Mouse (Mus musculus) neural tube, embryonic 11.5 days (tissue): ENCODE results near the gene Map7. TPM values are rescaled to one million over a fixed set of nuclear protein-coding genes. Genes with fewer than 3 reads are reported as not detected.

Experiments used
- ATAC-seq: fragments of 200-750 bp; cut with Nextera tagmentation; 2 replicates; pipeline ENCODE4 v1.8.0; 2017; ENCODE audit warnings: moderate number of reproducible peaks, mild to moderate bottlenecking, moderate TSS enrichment, moderate library complexity; ENCODE audit not compliant: insufficient read depth, low FRiP score, low TSS enrichment
- DNase-seq: peaks from one replicate; pipeline ENCODE4 v3.0.0-alpha.2; 2015; ENCODE audit warnings: low spot score
- H3K27ac ChIP-seq: fragments of 300-500 bp; sonication (generic); 2 replicates; pipeline ENCODE4 v1.5.1; 2014; ENCODE audit warnings: low read depth, mild to moderate bottlenecking, low read length
- H3K27me3 ChIP-seq: fragments of 300-500 bp; sonication (generic); 2 replicates; pipeline ENCODE4 v1.6.1; 2014; ENCODE audit warnings: mild to moderate bottlenecking, low read length, mixed read lengths; ENCODE audit not compliant: control insufficient read depth, insufficient read depth
- H3K36me3 ChIP-seq: fragments of 300-500 bp; sonication (generic); 2 replicates; pipeline ENCODE4 v1.6.1; 2014; ENCODE audit warnings: mild to moderate bottlenecking, low read length, moderate library complexity, mixed read lengths; ENCODE audit not compliant: control insufficient read depth, insufficient read depth
- H3K4me1 ChIP-seq: fragments of 300-500 bp; sonication (generic); 2 replicates; pipeline ENCODE4 v1.6.1; 2014; ENCODE audit warnings: low read length, mixed read lengths; ENCODE audit not compliant: control insufficient read depth, insufficient read depth
- H3K4me2 ChIP-seq: fragments of 300-500 bp; sonication (generic); 2 replicates; pipeline ENCODE4 v1.6.1; 2014; ENCODE audit warnings: low read depth, mild to moderate bottlenecking, moderate library complexity
- H3K4me3 ChIP-seq: fragments of 300-500 bp; sonication (generic); 2 replicates; pipeline ENCODE4 v1.5.1; 2014; ENCODE audit warnings: low read depth, low read length
- H3K9ac ChIP-seq: fragments of 300-500 bp; sonication (generic); 2 replicates; pipeline ENCODE4 v1.6.1; 2014; ENCODE audit warnings: mild to moderate bottlenecking, low read length
- H3K9me3 ChIP-seq: fragments of 300-500 bp; sonication (generic); 2 replicates; pipeline ENCODE4 v1.6.1; 2016; ENCODE audit warnings: low read length; ENCODE audit not compliant: control insufficient read depth
- WGBS: fragments of 180-500 bp; shearing (Covaris S2); extraction: QIAGEN DNeasy Blood & Tissue Kit; methylation state at CpG from one replicate; pipeline ENCODE4 v1.1.7; 2014; 5-methylcytosine and 5-hydroxymethylcytosine counted together
- polyA plus RNA-seq: library from polyadenylated mRNA; unstranded; fragments of >200 nt; fragmentation: Nextera tagmentation; extraction: Ambion mirVana; gene quantifications from 2 replicates; pipeline ENCODE4 v1.2.1, GENCODE M21; 2014

Map7 gene
- polyA plus RNA-seq, 1 experiment from 2014 or later = 5.4 TPM

- H3K27me3 ChIP-seq = no peaks in the 10 kb centered on the region
- H3K4me1 ChIP-seq = no peaks in the 10 kb centered on the region
- no peak overlapping the region for H3K4me3 ChIP-seq
- DNase-seq = no peak
- H3K4me2 ChIP-seq = no peak overlapping the region
- H3K36me3 ChIP-seq = no peaks in the 10 kb centered on the region
- no peaks in the 10 kb centered on the region for H3K9me3 ChIP-seq
- no peak for ATAC-seq
- no peak overlapping the region for H3K27ac ChIP-seq
- H3K9ac ChIP-seq = no peak overlapping the region
- WGBS = 83% methylated on average over 5 of the region's 5 CpGs
These were observed 38.6 kb downstream of the Map7 start for GRCm38 (mm10) chr10:20186800-20187273.

- no peaks in the 10 kb centered on the region for H3K4me1 ChIP-seq
- ATAC-seq (no peak), DNase-seq (no peak)
- no peak overlapping the region for H3K4me2 ChIP-seq
- H3K36me3 ChIP-seq = no peaks in the 10 kb centered on the region
- H3K4me3 ChIP-seq = no peak overlapping the region
- no peak overlapping the region for H3K9ac ChIP-seq
- no peak overlapping the region for H3K27ac ChIP-seq
- 89% methylated on average over 6 of the region's 6 CpGs for WGBS
- no peaks in the 10 kb centered on the region for H3K27me3 ChIP-seq
- no peaks in the 10 kb centered on the region for H3K9me3 ChIP-seq
These were observed 42.0 kb downstream of the Map7 start for GRCm38 (mm10) chr10:20190139-20190747.

GRCm38 (mm10) chr10:20194847-20195540 lies 46.7 kb downstream of the Map7 start:
- H3K27me3 ChIP-seq = no peaks in the 10 kb centered on the region
- H3K9me3 ChIP-seq = no peaks in the 10 kb centered on the region
- DNase-seq = no peak
- no peak for ATAC-seq
- no peaks in the 10 kb centered on the region for H3K36me3 ChIP-seq
- no peaks in the 10 kb centered on the region for H3K4me1 ChIP-seq
- H3K4me3 ChIP-seq = no peak overlapping the region
- 44% methylated on average over 13 of the region's 13 CpGs for WGBS
- no peak overlapping the region for H3K9ac ChIP-seq
- H3K4me2 ChIP-seq = no peak overlapping the region
- no peak overlapping the region for H3K27ac ChIP-seq

GRCm38 (mm10) chr10:20197039-20197438 lies 48.8 kb downstream of the Map7 start:
- Histone ChIP-seq H3K9me3 (no peaks in the 10 kb centered on the region), H3K4me3 (no peak overlapping the region), H3K9ac (no peak overlapping the region), H3K4me2 (no peak overlapping the region), H3K36me3 (no peaks in the 10 kb centered on the region), H3K4me1 (no peaks in the 10 kb centered on the region), H3K27me3 (no peaks in the 10 kb centered on the region), H3K27ac (no peak overlapping the region)
- ATAC-seq (no peak), DNase-seq (no peak)
- WGBS = 85% methylated on average over 7 of the region's 7 CpGs

- H3K4me2 ChIP-seq = no peak overlapping the region
- H3K27ac ChIP-seq = no peak overlapping the region
- peaks cover 4% of the 10 kb centered on the region; the same call in 1 of the 2 replicates for H3K4me1 ChIP-seq
- H3K9ac ChIP-seq = no peak overlapping the region
- WGBS = 84% methylated on average over 10 of the region's 10 CpGs
- H3K9me3 ChIP-seq = no peaks in the 10 kb centered on the region
- H3K4me3 ChIP-seq = no peak overlapping the region
- H3K36me3 ChIP-seq = no peaks in the 10 kb centered on the region
- no peak for ATAC-seq
- no peak for DNase-seq
- H3K27me3 ChIP-seq = no peaks in the 10 kb centered on the region
These were observed 50.9 kb downstream of the Map7 start for GRCm38 (mm10) chr10:20198968-20199737.

- H3K9ac ChIP-seq = no peak overlapping the region
- H3K4me1 ChIP-seq = peaks cover 4% of the 10 kb centered on the region; the same call in 1 of the 2 replicates
- no peaks in the 10 kb centered on the region for H3K36me3 ChIP-seq
- no peak overlapping the region for H3K27ac ChIP-seq
- ATAC-seq (no peak), DNase-seq (no peak)
- no peaks in the 10 kb centered on the region for H3K27me3 ChIP-seq
- no peaks in the 10 kb centered on the region for H3K9me3 ChIP-seq
- H3K4me2 ChIP-seq = no peak overlapping the region
- 31% methylated on average over 3 of the region's 3 CpGs for WGBS
- H3K4me3 ChIP-seq = no peak overlapping the region
These were observed 53.0 kb downstream of the Map7 start for GRCm38 (mm10) chr10:20201236-20201635.

- Histone ChIP-seq H3K27me3 (no peaks in the 10 kb centered on the region), H3K9ac (no peak overlapping the region), H3K4me1 (peaks cover 4% of the 10 kb centered on the region; the same call in 1 of the 2 replicates), H3K36me3 (no peaks in the 10 kb centered on the region), H3K9me3 (no peaks in the 10 kb centered on the region), H3K4me3 (no peak overlapping the region), H3K27ac (no peak overlapping the region), H3K4me2 (no peak overlapping the region)
- WGBS = 67% methylated on average over 9 of the region's 9 CpGs
- ATAC-seq (no peak), DNase-seq (no peak)
These were observed 53.9 kb downstream of the Map7 start for GRCm38 (mm10) chr10:20202171-20202570.

- H3K9me3 ChIP-seq = no peaks in the 10 kb centered on the region
- H3K4me2 ChIP-seq = no peak overlapping the region
- WGBS = 65% methylated on average over 6 of the region's 6 CpGs
- H3K27ac ChIP-seq = no peak overlapping the region
- H3K36me3 ChIP-seq = no peaks in the 10 kb centered on the region
- H3K4me1 ChIP-seq = peaks cover 4% of the 10 kb centered on the region; the same call in 1 of the 2 replicates
- no peak overlapping the region for H3K4me3 ChIP-seq
- DNase-seq = no peak
- no peaks in the 10 kb centered on the region for H3K27me3 ChIP-seq
- no peak for ATAC-seq
- no peak overlapping the region for H3K9ac ChIP-seq
These were observed 54.5 kb downstream of the Map7 start for GRCm38 (mm10) chr10:20202818-20203217.
